Mouse (Mus musculus): ENCODE data around the gene Gm5592.
"Not testable (repeated sequence)": the region's sequence is repeated elsewhere in the genome, so short reads cannot be mapped to it uniquely, and the experiment has no call there.

Gene Gm5592

GRCm38 (mm10) chr7:41153541-41153940 is at the start of gene Gm5592:
Gene Gm5592, plus strand, starts transcription at chr7:41153841.
- DNase-seq = not testable (repeated sequence)

- DNase-seq = not testable (repeated sequence)
These were observed 2.2 kb downstream of the Gm5592 start for GRCm38 (mm10) chr7:41155806-41156205.

- not testable (repeated sequence) for DNase-seq
These were observed 4.2 kb downstream of the Gm5592 start for GRCm38 (mm10) chr7:41157879-41158278.

- not testable (repeated sequence) for DNase-seq
These were observed 4.9 kb downstream of the Gm5592 start for GRCm38 (mm10) chr7:41158562-41158961.

- DNase-seq = no peak
These were observed 40.0 kb downstream of the Gm5592 start for GRCm38 (mm10) chr7:41193671-41194070.
